In the genomic region with DNA sequence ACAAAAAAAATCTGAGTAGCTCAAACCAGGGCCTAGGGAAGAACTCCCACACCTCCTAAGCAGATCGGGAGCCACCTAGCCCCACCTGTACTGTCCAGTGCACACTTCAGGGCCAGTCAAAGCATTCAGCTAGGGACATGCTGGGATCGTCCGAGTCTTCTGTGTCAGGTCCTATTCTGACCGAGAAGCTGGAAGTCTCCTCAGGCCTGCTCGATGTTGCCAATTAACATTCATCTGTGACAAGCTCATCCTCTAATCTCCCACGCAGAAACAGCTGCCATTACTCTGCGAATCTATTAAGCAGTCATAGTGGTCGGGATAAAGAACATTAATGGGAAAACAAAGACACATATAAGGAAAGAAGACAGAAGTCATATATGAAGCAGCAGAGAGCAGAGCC, we compare ENCODE assay signal across 15 mouse cellular contexts.
DNase-seq lines count a peak whose midpoint lies in the region; ATAC-seq and TF ChIP-seq lines count a peak whose summit lies in the region.
"Had no signal": no experiment of that assay in that cellular context is flagged by ENCODE, and none has a peak within 500 bp of the region (broad histone marks: within the 10 kb centered on the region; RNA-seq: fewer than 3 reads in every experiment).

No protein-coding gene starts in this region.

- H3K27me3 ChIP-seq in kidney, postnatal 0 days (ENCODE audit: insufficient read depth, low read length): no peaks in the 10 kb centered on the region
- no peaks in the 10 kb centered on the region for H3K27me3 ChIP-seq in lung, postnatal 0 days (replicated peaks; ENCODE audit: insufficient read depth, low read length)
- H3K27me3 ChIP-seq in midbrain, embryonic 15.5 days (replicated peaks): no peaks in the 10 kb centered on the region
- H3K27me3 ChIP-seq: intestine, embryonic 15.5 days; limb, embryonic 15.5 days had no signal

- H3K9me3 ChIP-seq in kidney, postnatal 0 days (replicated peaks; ENCODE audit: low read length): no peaks in the 10 kb centered on the region
- no peaks in the 10 kb centered on the region for H3K9me3 ChIP-seq in lung, postnatal 0 days (ENCODE audit: low read length)
- H3K9me3 ChIP-seq in midbrain, embryonic 15.5 days: no peaks in the 10 kb centered on the region
- H3K9me3 ChIP-seq: intestine, embryonic 15.5 days; limb, embryonic 15.5 days had no signal

- TF ChIP-seq CTCF in kidney, postnatal 0 days (IDR thresholded peaks at IDR 0.05; ENCODE audit: low read depth): no peak
- no peak for TF ChIP-seq CTCF in lung, postnatal 0 days (IDR thresholded peaks at IDR 0.05)

- no peak overlapping the region for H3K4me3 ChIP-seq in kidney, postnatal 0 days (replicated peaks; ENCODE audit: low read depth, low read length)
- no peak overlapping the region for H3K4me3 ChIP-seq in lung, postnatal 0 days (ENCODE audit: low read depth, low read length)
- no peak overlapping the region for H3K4me3 ChIP-seq in midbrain, embryonic 15.5 days
- H3K4me3 ChIP-seq: intestine, embryonic 15.5 days; limb, embryonic 15.5 days had no signal

- ATAC-seq in cerebellum, adult (ENCODE audit: insufficient number of reproducible peaks, low FRiP score, low TSS enrichment): 0 out of 2 replicates have a peak, but pooled peaks have one; percentile 10
- no peak for ATAC-seq in kidney, postnatal 0 days (replicated peaks; ENCODE audit: low FRiP score, low read depth)
- ATAC-seq in lung, postnatal 0 days: no peak
- ATAC-seq in midbrain, embryonic 15.5 days (replicated peaks): 0 out of 2 replicates have a peak, but pooled peaks have one; percentile 33
- ATAC-seq: intestine, embryonic 15.5 days; liver, postnatal 0 days had no signal

- H3K4me1 ChIP-seq in kidney, postnatal 0 days (replicated peaks; ENCODE audit: insufficient read depth, low read length): peaks cover 14% of the 10 kb centered on the region
- peaks cover 8% of the 10 kb centered on the region; the same call in 1 of the 2 replicates for H3K4me1 ChIP-seq in lung, postnatal 0 days (ENCODE audit: insufficient read depth, low read depth, low read length)
- peaks cover 39% of the 10 kb centered on the region for H3K4me1 ChIP-seq in midbrain, embryonic 15.5 days

- H3K4me2 ChIP-seq in kidney, postnatal 0 days (ENCODE audit: low read length): no peak overlapping the region
- H3K4me2 ChIP-seq in lung, postnatal 0 days (replicated peaks; ENCODE audit: low read depth, low read length): no peak overlapping the region
- no peak overlapping the region for H3K4me2 ChIP-seq in midbrain, embryonic 15.5 days
- H3K4me2 ChIP-seq: heart, embryonic 11.5 days; intestine, embryonic 15.5 days; limb, embryonic 15.5 days had no signal

- DNase-seq in cerebellum, postnatal 10 days: no peak
- DNase-seq in kidney, postnatal 0 days (ENCODE audit: low spot score): peak; percentile 68
- DNase-seq in kidney, adult 9 months: no peak
- no peak for DNase-seq in lung, postnatal 0 days (ENCODE audit: low spot score)
- DNase-seq in lung, postnatal 10 days: no peak
- DNase-seq in gastrocnemius, adult 18-20 months (ENCODE audit: low spot score): no peak
- DNase-seq: gastrocnemius, postnatal 25 days; heart, postnatal 36 days; liver, postnatal 0 days; thymus, adult 18-20 months had no signal

- 41% methylated on average over 8 of the region's 8 CpGs for WGBS in kidney, postnatal 0 days
- WGBS in lung, postnatal 0 days: 43% methylated on average over 8 of the region's 8 CpGs
- 17% methylated on average over 8 of the region's 8 CpGs for WGBS in midbrain, embryonic 15.5 days

- no peaks in the 10 kb centered on the region for H3K36me3 ChIP-seq in kidney, postnatal 0 days (ENCODE audit: insufficient read depth, low read length)
- H3K36me3 ChIP-seq in lung, postnatal 0 days (ENCODE audit: insufficient read depth, low read length): no peaks in the 10 kb centered on the region
- H3K36me3 ChIP-seq in midbrain, embryonic 15.5 days (replicated peaks): no peaks in the 10 kb centered on the region
- H3K36me3 ChIP-seq: intestine, embryonic 15.5 days; limb, embryonic 15.5 days had no signal

- peak overlapping the region; percentile 6; the same call in 1 of the 2 replicates for H3K27ac ChIP-seq in kidney, postnatal 0 days
- peak overlapping the region; percentile 40; the same call in 1 of the 2 replicates for H3K27ac ChIP-seq in lung, postnatal 0 days (ENCODE audit: low read length)
- peak overlapping the region; percentile 32 for H3K27ac ChIP-seq in midbrain, embryonic 15.5 days
- H3K27ac ChIP-seq: intestine, embryonic 15.5 days; limb, embryonic 15.5 days had no signal

- TF ChIP-seq EP300 in lung, postnatal 0 days (IDR thresholded peaks at IDR 0.05): no peak

- H3K9ac ChIP-seq in kidney, postnatal 0 days (ENCODE audit: low read depth, low read length): no peak overlapping the region
- no peak overlapping the region for H3K9ac ChIP-seq in lung, postnatal 0 days (replicated peaks; ENCODE audit: low read depth)
- H3K9ac ChIP-seq in midbrain, embryonic 15.5 days: no peak overlapping the region
- H3K9ac ChIP-seq: intestine, embryonic 15.5 days; limb, embryonic 15.5 days; liver, postnatal 0 days had no signal

Comparison
In these comparisons a context has a peak if more than half of its experiments do, and no peak if none do; other contexts are left out.
1. ATAC-seq: peak in cerebellum, adult (single experiment) and midbrain, embryonic 15.5 days (single experiment); none in kidney, postnatal 0 days (single experiment) and lung, postnatal 0 days (single experiment).
2. Peak in every context shown above with its lines, with median percentiles within 50 percentile points of each other: H3K27ac ChIP-seq.